Mouse (Mus musculus) bone marrow macrophage, adult 2 months (primary cell): ENCODE data around the gene Pip4k2c.

Experiments
- CTCF ChIP-seq: IDR thresholded peaks from 2 replicates; pipeline ENCODE4 v1.5.1; 2012; ENCODE audit warnings: low read depth, mild to moderate bottlenecking, low read length, moderate library complexity
- POLR2A ChIP-seq: IDR thresholded peaks from 2 replicates; pipeline ENCODE4 v1.6.1; 2012; ENCODE audit warnings: mild to moderate bottlenecking, low read depth, low read length, borderline replicate concordance

DNA sequence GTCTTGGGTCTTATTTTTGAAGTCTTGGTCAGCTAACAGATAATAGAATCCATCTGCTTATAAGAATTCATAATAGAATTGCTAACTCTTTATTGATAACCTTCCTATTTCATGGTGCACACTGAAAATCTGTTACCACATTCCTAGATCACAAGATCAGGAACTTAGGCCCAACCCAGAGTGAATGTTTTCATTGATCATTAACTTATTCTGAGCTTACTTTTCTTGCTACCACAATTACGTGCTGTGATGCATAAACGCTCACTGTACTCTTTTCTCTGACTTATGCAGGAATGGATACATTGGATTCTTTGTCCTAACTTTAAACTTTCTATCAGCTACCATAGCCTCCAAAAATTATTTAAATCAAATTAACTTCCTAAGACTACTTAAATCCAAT lies 57.1 kb downstream of the Pip4k2c start:
- TF ChIP-seq CTCF (no peak), POLR2A (no peak)
